Comparison of ENCODE assay signal across 25 mouse cellular contexts in genomic region chr11:71289490-71289889, GRCm38 (mm10). TPM values are rescaled to one million over a fixed set of nuclear protein-coding genes. Genes with fewer than 3 reads are reported as not detected.
DNase-seq lines count a peak whose midpoint lies in the region; ATAC-seq and TF ChIP-seq lines count a peak whose summit lies in the region.
"Had no signal": no experiment of that assay in that cellular context is flagged by ENCODE, and none has a peak within 500 bp of the region (broad histone marks: within the 10 kb centered on the region; RNA-seq: fewer than 3 reads in every experiment).

No protein-coding gene starts in this region.

- H3K4me3 ChIP-seq in liver, adult 2 months (ENCODE audit: insufficient read depth, low read depth, low read length): no peak overlapping the region
- no peak overlapping the region for H3K4me3 ChIP-seq in liver, embryonic 12.5 days

- H3K9ac ChIP-seq in liver, adult 2 months (ENCODE audit: low read depth, low read length): no peak overlapping the region
- H3K9ac ChIP-seq in liver, embryonic 12.5 days: no peak overlapping the region

- 86% methylated on average over 1 of the region's 1 CpGs for WGBS in liver, adult 2 months
- WGBS in liver, embryonic 12.5 days (ENCODE audit: insufficient replicate concordance): 50% methylated on average over 1 of the region's 1 CpGs

- TF ChIP-seq CTCF in liver, adult 2 months (IDR thresholded peaks at IDR 0.05; ENCODE audit: low read depth, low read length): no peak

- no peaks in the 10 kb centered on the region for H3K79me2 ChIP-seq in liver, adult 2 months (ENCODE audit: control insufficient read depth, insufficient read depth, low read length)

- TF ChIP-seq POLR2A in liver, adult 2 months (IDR thresholded peaks at IDR 0.05; ENCODE audit: extremely low read depth, insufficient read depth, low read length): no peak

- no peaks in the 10 kb centered on the region for H3K9me3 ChIP-seq in liver, embryonic 12.5 days (replicated peaks)
- H3K9me3 ChIP-seq: G1E had no signal

- no peak overlapping the region for H3K4me2 ChIP-seq in liver, embryonic 12.5 days

- ATAC-seq in liver, embryonic 12.5 days: no peak
- peak; percentile 27; the same call in 1 of the 2 replicates for ATAC-seq in granulocyte monocyte progenitor cell, adult 5-6 weeks (replicated peaks; ENCODE audit: poor library complexity, severe bottlenecking)
- ATAC-seq in megakaryocyte, adult 5-6 weeks (ENCODE audit: poor library complexity, severe bottlenecking): peak; percentile 36; the same call in 1 of the 2 replicates
- ATAC-seq in monocyte, adult 5-6 weeks (replicated peaks; ENCODE audit: insufficient number of reproducible peaks, low FRiP score, low TSS enrichment, poor library complexity, severe bottlenecking): peak; percentile 95
- ATAC-seq: activated CD4-positive, CD25-positive, alpha-beta regulatory T cell, adult 4 months; CD4-positive, CD25-positive, alpha-beta regulatory T cell, adult 4 months; Patski had no signal

- peak; percentile 26 for DNase-seq in liver, adult 2 months (ENCODE audit: extremely low read depth, low read depth, low spot score)
- no peak for DNase-seq in adrenal gland, postnatal 25 days
- DNase-seq in left cerebral cortex, adult 9 months (ENCODE audit: low spot score in 2 of 2): no peak
- no peak for DNase-seq in lung, postnatal 25 days (ENCODE audit: low spot score)
- DNase-seq: adrenal gland, adult 2 months; adrenal gland, adult 8-10 months; adrenal gland, postnatal 10 days; adrenal gland, postnatal 14 days; adrenal gland, postnatal 36 days; B cell, adult 2 months; cerebellum, adult 11 months; cerebellum, adult 11-12 months; cerebellum, adult 18-20 months had no signal

- H3K27ac ChIP-seq in liver, adult 2 months (replicated peaks; ENCODE audit: insufficient read depth, low read depth, low read length): no peak overlapping the region
- no peak overlapping the region for H3K27ac ChIP-seq in liver, embryonic 12.5 days

- no peaks in the 10 kb centered on the region for H3K36me3 ChIP-seq in liver, adult 2 months (ENCODE audit: control insufficient read depth, insufficient read depth, low read length)
- H3K36me3 ChIP-seq in liver, embryonic 12.5 days: no peaks in the 10 kb centered on the region
- H3K36me3 ChIP-seq: G1E had no signal

- H3K27me3 ChIP-seq in liver, adult 2 months (ENCODE audit: control insufficient read depth, insufficient read depth, low read length): no peaks in the 10 kb centered on the region
- H3K27me3 ChIP-seq in liver, embryonic 12.5 days (replicated peaks): no peaks in the 10 kb centered on the region
- H3K27me3 ChIP-seq: CH12.LX, Patski had no signal

- H3K4me1 ChIP-seq in liver, adult 2 months (ENCODE audit: control insufficient read depth, insufficient read depth, low read length): no peaks in the 10 kb centered on the region
- no peaks in the 10 kb centered on the region for H3K4me1 ChIP-seq in liver, embryonic 12.5 days

RNA-seq across cellular contexts. Expression of gene Nlrp1b, which starts 59.0 kb away (rescaled TPM):
- total RNA-seq in liver, adult 2 months (2014; rRNA removed): 0.46 and 0.67 TPM in 2 replicates
- polyA plus RNA-seq in liver, adult 2 months (2012; rRNA removed): 0.07 and 0.18 TPM in 2 replicates
- polyA plus RNA-seq in liver, embryonic 12.5 days (2016; fragmentation: Nextera tagmentation; extraction: Ambion mirVana): 0.06 TPM in 1 of 2 replicates, not detected in the other
- total RNA-seq in granulocyte monocyte progenitor cell, adult 5-6 weeks (2014; fragmentation: Nextera tagmentation): 0.43 TPM in 1 of 2 replicates, not detected in the other
- 0.57 and 0.99 TPM in 2 replicates for total RNA-seq in granulocyte monocyte progenitor cell, adult 5-6 weeks (2017)
- total RNA-seq in megakaryocyte, adult 5-6 weeks (2015): 4.1 and 5.6 TPM in 2 replicates
- 5.5 and 9.8 TPM in 2 replicates for total RNA-seq in megakaryocyte, adult 5-6 weeks (2017)
- 8.9 to 15.2 TPM (median 10.2 TPM) in 3 replicates for total RNA-seq in monocyte, adult 5-6 weeks (2017)
- 0.30 and 0.33 TPM in 2 replicates for total RNA-seq in adrenal gland, postnatal 25 days (2021)
- total RNA-seq: ES-E14, MEL had no signal
- polyA plus RNA-seq: C2C12, G1E, Patski had no signal
